Mouse (Mus musculus) liver, embryonic 14.5 days (tissue): ENCODE results near the gene Cldn16. TPM values are rescaled to one million over a fixed set of nuclear protein-coding genes. Genes with fewer than 3 reads are reported as not detected.
A peak's percentile ranks its signal among the peaks of the same experiment; 100 is the strongest.

Experiments
- ATAC-seq: fragments of 200-750 bp; cut with Nextera tagmentation; 2 replicates; pipeline ENCODE4 v1.8.0; 2017; ENCODE audit warnings: moderate number of reproducible peaks, mild to moderate bottlenecking, moderate library complexity; ENCODE audit not compliant: insufficient read depth
- DNase-seq, 3 experiments: peaks; one replicate each; pipeline ENCODE4 v3.0.0-alpha.2; 2012 to 2013; ENCODE audit warnings: low read depth in 3 of 3, low spot score in 3 of 3
- H3K27ac ChIP-seq: fragments of 300-500 bp; sonication (generic); 2 replicates; pipeline ENCODE4 v1.5.1; 2014; ENCODE audit warnings: moderate library complexity, mild to moderate bottlenecking, control low read depth, inconsistent platforms
- H3K27me3 ChIP-seq: fragments of 300-500 bp; sonication (generic); 2 replicates; pipeline ENCODE4 v1.6.1; 2014; ENCODE audit warnings: mild to moderate bottlenecking, low read length, moderate library complexity; ENCODE audit not compliant: control insufficient read depth, insufficient read depth
- H3K36me3 ChIP-seq: fragments of 300-500 bp; sonication (generic); replicated peaks from 2 replicates; pipeline ENCODE4 v1.6.1; 2014; ENCODE audit warnings: low read depth; ENCODE audit not compliant: control insufficient read depth, insufficient read depth
- H3K4me1 ChIP-seq, 2 experiments: fragments of 200-500 bp in 1 of 2; fragments of 300-500 bp in 1 of 2; sonication (generic) in 1 of 2; replicated peaks; 2 replicates each; pipeline ENCODE4 v1.6.1; 2012 to 2014; ENCODE audit warnings: antibody characterized with exemption in 1 of 2, inconsistent platforms in 1 of 2, low read length in 1 of 2; ENCODE audit not compliant: control insufficient read depth in 2 of 2, insufficient read depth in 2 of 2
- H3K4me2 ChIP-seq: fragments of 300-500 bp; sonication (generic); 2 replicates; pipeline ENCODE4 v1.6.1; 2014; ENCODE audit warnings: low read depth, mild to moderate bottlenecking, control low read depth, moderate library complexity
- H3K4me3 ChIP-seq, 2 experiments: fragments of 200-500 bp in 1 of 2; fragments of 300-500 bp in 1 of 2; sonication (generic) in 1 of 2; 2 replicates each; pipeline ENCODE4 v1.5.1; 2012 to 2014; ENCODE audit warnings: low read depth in 2 of 2, low read length in 2 of 2, mild to moderate bottlenecking in 2 of 2, control low read depth in 1 of 2, inconsistent platforms in 1 of 2, moderate library complexity in 1 of 2; ENCODE audit not compliant: insufficient read depth in 1 of 2
- H3K9ac ChIP-seq: fragments of 300-500 bp; sonication (generic); replicated peaks from 2 replicates; pipeline ENCODE4 v1.6.1; 2014; ENCODE audit warnings: mild to moderate bottlenecking, control low read depth, moderate library complexity
- H3K9me3 ChIP-seq: fragments of 300-500 bp; sonication (generic); 2 replicates; pipeline ENCODE4 v1.6.1; 2016; ENCODE audit warnings: low read length, mixed read lengths; ENCODE audit not compliant: control insufficient read depth
- CTCF ChIP-seq: IDR thresholded peaks from 2 replicates; pipeline ENCODE4 v1.5.1; 2016; ENCODE audit warnings: antibody characterized with exemption, low read depth, control low read depth
- EP300 ChIP-seq: IDR thresholded peaks from 2 replicates; pipeline ENCODE4 v1.6.1; 2016; ENCODE audit warnings: antibody characterized with exemption, low read depth
- WGBS: fragments of 180-500 bp; shearing (Covaris S2); extraction: QIAGEN DNeasy Blood & Tissue Kit; methylation state at CpG from one replicate; pipeline ENCODE4 v1.1.7; 2014; ENCODE audit not compliant: insufficient replicate concordance; 5-methylcytosine and 5-hydroxymethylcytosine counted together
- polyA plus RNA-seq, 2 experiments: library from polyadenylated mRNA; depleted of rRNA in 1 of 2; stranded (reverse) in 1 of 2; unstranded in 1 of 2; fragments of >200 nt; fragmentation: Nextera tagmentation in 1 of 2; extraction: Ambion mirVana in 1 of 2; gene quantifications; 2 replicates each; pipeline versions ENCODE4 v1.2.1 to v1.2.3; 2012 to 2014

Gene Cldn16
- polyA plus RNA-seq, 2 experiments: not detected

DNA sequence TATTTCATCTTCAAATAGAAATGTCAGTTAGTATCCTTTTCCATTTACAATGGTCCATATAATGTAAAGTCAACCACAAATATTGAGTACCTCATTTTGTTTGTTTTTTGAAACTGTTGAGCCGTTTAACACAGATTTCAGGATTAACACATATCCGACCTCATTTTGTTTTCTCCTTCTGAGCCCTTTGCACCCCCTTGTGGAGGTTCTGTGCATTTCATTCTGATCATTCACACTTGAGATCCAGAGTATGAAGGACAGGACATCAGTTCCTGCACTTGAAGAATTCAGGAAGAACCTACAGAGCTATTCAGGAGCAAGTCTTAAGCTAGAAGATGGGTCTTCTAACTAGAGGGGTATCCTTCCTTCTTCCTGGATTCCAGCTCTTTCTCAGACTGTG, 56.7 kb downstream of the Cldn16 start:
- TF ChIP-seq CTCF (peak; percentile 28; the same call in 1 of the 2 replicates), EP300 (no peak)
- WGBS: 31% methylated on average over 2 of the region's 2 CpGs
- H3K4me3 ChIP-seq: no peak overlapping the region
- no peaks in the 10 kb centered on the region for H3K36me3 ChIP-seq
- H3K4me2 ChIP-seq: no peak overlapping the region
- DNase-seq: no peak
- H3K27ac ChIP-seq: no peak overlapping the region
- no peaks in the 10 kb centered on the region for H3K9me3 ChIP-seq
- H3K27me3 ChIP-seq: no peaks in the 10 kb centered on the region
- no peak overlapping the region for H3K9ac ChIP-seq
- no peaks in the 10 kb centered on the region for H3K4me1 ChIP-seq
- no peak for ATAC-seq

DNA sequence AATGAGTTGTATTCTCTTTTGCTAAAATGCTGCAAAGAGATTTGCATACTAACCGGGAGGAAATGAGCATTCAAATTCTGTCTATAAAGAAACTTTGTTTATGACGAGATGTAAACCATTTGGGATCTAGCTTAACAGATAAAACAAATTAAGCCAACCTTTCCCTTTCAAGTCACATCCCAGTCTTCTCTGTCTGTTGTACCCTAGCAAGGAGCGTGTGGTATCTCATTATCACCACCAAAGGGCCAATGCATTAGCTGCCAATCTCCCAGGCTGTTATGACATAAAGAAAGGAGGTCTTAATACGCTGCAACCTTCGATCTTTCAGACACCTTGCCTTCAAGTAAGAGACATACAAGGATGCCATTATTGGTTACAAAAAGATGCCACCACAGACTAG, 62.9 kb downstream of the Cldn16 start:
- H3K4me2 ChIP-seq: no peak overlapping the region
- no peaks in the 10 kb centered on the region for H3K27me3 ChIP-seq
- no peak overlapping the region for H3K4me3 ChIP-seq
- no peak for ATAC-seq
- H3K4me1 ChIP-seq: no peaks in the 10 kb centered on the region
- DNase-seq: no peak
- no peak overlapping the region for H3K27ac ChIP-seq
- no peaks in the 10 kb centered on the region for H3K36me3 ChIP-seq
- H3K9ac ChIP-seq: no peak overlapping the region
- WGBS: 71% methylated on average over 5 of the region's 5 CpGs
- no peaks in the 10 kb centered on the region for H3K9me3 ChIP-seq
- TF ChIP-seq EP300 (no peak), CTCF (no peak)

GRCm38 (mm10) chr16:26526669-26527068, 63.7 kb downstream of the Cldn16 start, which contains the start of gene Tmem207:
TSS of gene Tmem207 (minus strand) at chr16:26526769.
- no peak within 1 kb of the TSS for H3K27ac ChIP-seq
- no peaks in the 10 kb centered on the region for H3K4me1 ChIP-seq
- TF ChIP-seq EP300: no peak
- TF ChIP-seq CTCF: no peak
- H3K9ac ChIP-seq: no peak within 1 kb of the TSS
- ATAC-seq (no peak), DNase-seq (no peak)
- WGBS: 71% methylated on average over 4 of the region's 4 CpGs
- no peak within 1 kb of the TSS for H3K4me2 ChIP-seq
- no peaks in the 10 kb centered on the region for H3K9me3 ChIP-seq
- no peaks in the 10 kb centered on the region for H3K36me3 ChIP-seq
- no peaks in the 10 kb centered on the region for H3K27me3 ChIP-seq
- H3K4me3 ChIP-seq: no peak within 1 kb of the TSS

DNA sequence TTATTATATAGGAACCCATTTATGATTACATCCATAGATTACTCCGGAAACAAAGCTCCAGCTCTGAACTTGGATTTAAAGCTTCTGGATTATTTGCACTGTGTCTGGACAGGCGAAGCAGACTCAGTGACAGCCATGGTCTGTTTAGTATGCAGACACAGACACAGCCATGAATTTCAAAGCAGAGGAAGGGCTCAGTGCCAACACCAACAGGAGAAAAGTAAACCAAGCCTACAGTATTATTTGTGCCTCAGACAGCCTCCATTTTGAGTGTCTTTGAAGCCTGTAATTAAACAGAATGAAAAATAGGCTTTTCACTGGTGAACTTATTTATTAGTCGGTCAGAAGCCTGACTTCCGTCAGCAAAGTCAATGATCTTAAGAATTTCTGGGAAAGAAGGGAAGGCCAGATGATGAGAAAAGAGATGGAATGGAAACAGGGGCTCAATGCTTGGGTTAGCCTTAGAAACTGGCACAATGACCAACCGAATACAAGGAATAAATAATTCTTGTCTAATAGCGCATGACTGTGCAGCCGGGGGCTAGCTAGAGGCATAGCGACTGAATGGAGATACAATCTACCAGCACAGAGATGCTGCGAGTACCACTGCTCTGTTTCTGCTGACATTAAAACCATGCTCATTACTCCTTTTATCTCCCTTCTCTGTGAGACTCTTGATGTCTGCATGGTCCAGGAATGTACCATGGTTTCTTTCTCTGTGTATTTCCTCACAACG, 65.2 kb downstream of the Cldn16 start:
- TF ChIP-seq CTCF (no peak), EP300 (no peak)

GRCm38 (mm10) chr16:26530451-26530850, 67.5 kb downstream of the Cldn16 start:
- Histone ChIP-seq H3K4me1 (no peaks in the 10 kb centered on the region), H3K36me3 (no peaks in the 10 kb centered on the region), H3K27me3 (no peaks in the 10 kb centered on the region), H3K9ac (no peak overlapping the region), H3K27ac (no peak overlapping the region), H3K9me3 (no peaks in the 10 kb centered on the region), H3K4me3 (no peak overlapping the region), H3K4me2 (no peak overlapping the region)
- DNase-seq (no peak), ATAC-seq (no peak)
- WGBS: 69% methylated on average over 1 of the region's 1 CpGs
- TF ChIP-seq CTCF (no peak), EP300 (no peak)

More for the DNA sequence above, 65.2 kb downstream of the Cldn16 start:
- H3K27ac ChIP-seq: no peak overlapping the region
- no peak overlapping the region for H3K9ac ChIP-seq
- H3K27me3 ChIP-seq: no peaks in the 10 kb centered on the region
- DNase-seq: no peak
- H3K4me2 ChIP-seq: no peak overlapping the region
- H3K36me3 ChIP-seq: no peaks in the 10 kb centered on the region
- no peak overlapping the region for H3K4me3 ChIP-seq
- no peaks in the 10 kb centered on the region for H3K4me1 ChIP-seq
- H3K9me3 ChIP-seq: no peaks in the 10 kb centered on the region
- ATAC-seq: no peak
- 74% methylated on average over 10 of the region's 10 CpGs for WGBS
